Mouse (Mus musculus): ENCODE data around the gene Inpp5e. TPM values are rescaled to one million over a fixed set of nuclear protein-coding genes. Genes with fewer than 3 reads are reported as not detected.

Inpp5e gene
- 10 to 100 TPM; 22.0 to 22.6 TPM for total RNA-seq (2021)
- long read RNA-seq, experiment 1, full-length matches to known transcripts: 8 of 14 reads
- long read RNA-seq, experiment 1, partial matches to known transcripts: 0 of 14 reads
- long read RNA-seq, experiment 1, other reads (novel, unspliced or antisense): 6 of 14 reads
- long read RNA-seq, experiment 2, full-length matches to known transcripts: 12 of 23 reads
- long read RNA-seq, experiment 2, partial matches to known transcripts: 2 of 23 reads
- long read RNA-seq, experiment 2, other reads (novel, unspliced or antisense): 9 of 23 reads

DNA sequence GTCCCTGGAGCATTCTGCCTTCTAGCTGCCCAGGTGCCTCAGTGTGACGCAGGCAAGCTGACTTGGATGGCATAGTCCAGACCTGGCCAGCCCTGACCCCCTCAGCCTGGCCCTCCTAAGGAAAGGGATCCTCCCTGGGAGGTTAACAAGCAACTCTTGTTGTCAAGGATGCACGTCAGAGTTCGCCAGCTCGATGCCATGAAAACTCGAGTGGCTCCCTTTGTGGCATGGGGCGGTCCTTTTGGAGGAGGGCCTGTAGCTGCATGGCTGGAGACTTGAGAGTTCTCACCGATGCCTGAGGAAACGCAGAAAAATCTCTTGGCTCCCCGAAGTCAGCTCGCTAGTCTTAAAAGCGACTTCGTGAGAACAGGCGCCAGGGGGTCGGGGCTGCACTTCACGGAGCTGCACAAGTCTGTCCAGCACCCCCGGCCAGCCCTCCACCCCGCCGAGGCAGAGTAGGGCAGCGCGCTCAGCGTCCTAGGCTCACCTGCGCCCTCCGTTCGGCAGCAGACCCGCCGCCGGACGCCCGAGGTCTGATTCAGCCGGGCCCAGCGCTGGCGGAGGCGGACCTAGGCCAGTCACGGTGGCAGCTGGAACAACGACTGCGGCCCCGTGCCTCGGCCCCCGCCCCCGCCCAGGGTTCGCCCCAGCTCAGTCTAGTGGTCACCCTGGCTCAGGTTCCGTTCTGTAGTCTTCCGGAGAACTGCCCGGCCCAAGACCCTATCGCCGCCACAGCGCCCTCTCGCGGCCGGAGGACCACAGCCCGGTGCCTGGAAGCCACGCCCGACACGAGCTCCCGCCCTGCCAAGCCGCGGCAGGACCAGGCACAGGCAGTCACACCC, at the start of gene Inpp5e:
Gene Inpp5e, minus strand, starts transcription at position 689 of the 842 bp plus-strand sequence.
- DNase-seq (ENCODE audit: low spot score in 2 of 2): peak; percentile 96 to 97

GRCm38 (mm10) chr2:26458402-26459124, 49.6 kb upstream of the Inpp5e start:
- no peak for DNase-seq (ENCODE audit: low spot score in 2 of 2)

GRCm38 (mm10) chr2:26449121-26450060, 40.4 kb upstream of the Inpp5e start:
- DNase-seq (ENCODE audit: low spot score in 2 of 2): peak; percentile 77 to 84

- no peak for DNase-seq (ENCODE audit: low spot score in 2 of 2)
These were observed 38.4 kb upstream of the Inpp5e start for GRCm38 (mm10) chr2:26447451-26447850.

DNA sequence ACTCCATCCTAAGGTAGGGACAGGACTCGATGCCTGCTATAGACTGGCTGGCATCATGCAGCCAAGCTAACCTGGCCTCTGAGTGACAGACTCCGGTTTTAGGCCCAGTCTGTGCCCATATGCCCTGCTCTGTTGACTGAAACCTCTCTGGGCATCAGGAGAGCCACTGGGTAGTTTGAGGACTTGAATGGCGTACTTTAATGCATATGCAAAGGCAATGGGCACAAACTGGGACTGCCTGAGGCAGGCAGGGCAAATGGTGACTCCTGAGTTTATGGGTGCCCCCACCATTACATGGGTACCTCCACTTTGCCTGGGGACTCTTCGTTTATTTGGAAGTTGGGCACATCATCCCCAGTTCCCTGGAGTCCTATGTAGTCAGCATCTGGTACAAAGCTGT, 37.7 kb upstream of the Inpp5e start:
- DNase-seq (ENCODE audit: low spot score in 2 of 2): no peak

- DNase-seq (ENCODE audit: low spot score in 2 of 2): peak; percentile 95 to 98
These were observed 36.9 kb upstream of the Inpp5e start for GRCm38 (mm10) chr2:26445666-26446445.

GRCm38 (mm10) chr2:26444946-26445665, 36.1 kb upstream of the Inpp5e start, which contains the start of gene Sec16a:
TSS of gene Sec16a (minus strand) at chr2:26445216.
- peak; percentile 98 to 100 for DNase-seq (ENCODE audit: low spot score in 2 of 2)

DNA sequence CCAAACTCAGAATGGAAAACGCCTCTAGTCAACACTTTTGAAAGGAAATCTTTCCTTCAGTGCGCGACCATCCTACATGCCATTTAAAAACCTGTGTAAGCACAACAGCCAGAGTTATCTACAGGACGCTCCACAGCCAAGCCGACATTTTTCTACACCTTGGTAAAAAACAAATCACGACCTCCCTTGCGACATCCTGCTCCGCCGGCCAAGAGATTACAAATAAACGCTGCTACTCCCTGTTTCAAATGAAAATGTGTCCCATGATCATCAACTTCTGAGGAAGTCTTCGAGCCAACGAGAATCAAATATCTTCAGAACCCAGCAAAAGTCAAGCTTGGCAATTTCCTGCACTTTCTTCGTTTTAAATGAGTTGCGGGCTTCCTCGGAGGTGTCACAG, 35.4 kb upstream of the Inpp5e start:
- no peak for DNase-seq (ENCODE audit: low spot score in 2 of 2)

- DNase-seq (ENCODE audit: low spot score in 2 of 2): no peak
These were observed 34.9 kb upstream of the Inpp5e start for GRCm38 (mm10) chr2:26443876-26444275.

- no peak for DNase-seq (ENCODE audit: low spot score in 2 of 2)
These were observed 33.8 kb upstream of the Inpp5e start for GRCm38 (mm10) chr2:26442843-26443242.

DNA sequence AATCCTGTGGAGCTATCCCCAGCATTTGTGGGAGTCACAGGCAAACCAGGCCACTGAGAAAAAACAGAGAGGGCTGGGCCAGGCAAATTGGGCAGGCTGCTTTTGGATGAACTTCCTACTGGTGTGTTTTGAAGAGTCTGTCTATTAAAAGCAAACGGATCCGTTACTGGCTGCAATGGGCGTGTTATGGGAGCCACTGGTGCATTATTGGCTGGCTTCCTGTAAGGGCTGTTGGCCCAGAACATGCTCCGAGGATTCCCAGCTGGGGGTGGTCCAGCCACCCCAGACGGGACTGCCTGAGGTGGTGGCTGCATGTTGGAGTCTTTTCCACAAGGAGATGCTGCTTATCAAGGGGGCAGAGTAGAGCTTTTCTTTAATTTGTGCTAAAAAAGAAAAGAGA, 32.7 kb upstream of the Inpp5e start:
- no peak for DNase-seq (ENCODE audit: low spot score in 2 of 2)

- DNase-seq (ENCODE audit: low spot score in 2 of 2): no peak
These were observed 32.3 kb upstream of the Inpp5e start for GRCm38 (mm10) chr2:26441261-26441660.

DNA sequence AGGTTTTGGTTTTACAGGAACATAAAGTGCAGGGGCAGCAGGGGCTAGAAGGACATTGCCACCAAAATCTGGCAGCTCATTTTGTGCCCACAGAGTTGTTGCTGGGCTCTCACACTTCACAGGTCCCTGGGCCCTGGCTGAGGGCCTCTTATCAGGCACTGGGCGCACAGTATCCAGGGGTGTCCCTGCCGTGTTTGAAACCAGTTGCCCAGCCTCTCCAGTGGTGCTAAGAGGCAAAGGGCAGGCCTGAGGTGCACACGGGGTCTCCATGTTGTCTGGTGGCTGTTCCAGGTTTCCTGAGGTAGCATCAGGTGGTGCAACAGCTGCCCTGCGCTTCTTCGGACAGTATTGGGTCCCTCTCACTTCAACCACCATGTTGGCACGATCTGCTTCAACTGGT, 30.7 kb upstream of the Inpp5e start:
- DNase-seq (ENCODE audit: low spot score in 2 of 2): no peak

- no peak for DNase-seq (ENCODE audit: low spot score in 2 of 2)
These were observed 29.4 kb upstream of the Inpp5e start for GRCm38 (mm10) chr2:26438373-26438772.

- no peak for DNase-seq (ENCODE audit: low spot score in 2 of 2)
These were observed 28.2 kb upstream of the Inpp5e start for GRCm38 (mm10) chr2:26437221-26437620.

GRCm38 (mm10) chr2:26434791-26435572, 26.0 kb upstream of the Inpp5e start:
- DNase-seq (ENCODE audit: low spot score in 2 of 2): no peak

DNA sequence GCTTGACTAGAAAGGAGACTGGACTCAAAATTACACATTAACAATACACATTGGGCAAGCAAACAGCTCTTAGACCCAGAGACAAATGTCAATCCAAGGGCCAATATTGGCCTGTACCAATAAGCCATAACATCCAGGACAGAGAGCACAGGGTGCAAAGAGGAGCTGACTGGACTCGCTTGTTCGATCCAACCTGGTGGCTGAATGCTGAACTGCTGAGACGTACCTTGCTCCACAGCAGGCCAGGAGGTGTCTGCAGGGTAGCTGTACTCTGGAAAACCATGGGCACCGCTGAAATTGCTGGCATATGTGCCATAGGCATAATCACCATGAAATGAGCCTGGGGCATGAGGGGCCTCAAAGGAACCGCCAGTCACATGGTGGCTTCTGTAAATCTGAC, 20.8 kb upstream of the Inpp5e start:
- DNase-seq (ENCODE audit: low spot score in 2 of 2): no peak

DNA sequence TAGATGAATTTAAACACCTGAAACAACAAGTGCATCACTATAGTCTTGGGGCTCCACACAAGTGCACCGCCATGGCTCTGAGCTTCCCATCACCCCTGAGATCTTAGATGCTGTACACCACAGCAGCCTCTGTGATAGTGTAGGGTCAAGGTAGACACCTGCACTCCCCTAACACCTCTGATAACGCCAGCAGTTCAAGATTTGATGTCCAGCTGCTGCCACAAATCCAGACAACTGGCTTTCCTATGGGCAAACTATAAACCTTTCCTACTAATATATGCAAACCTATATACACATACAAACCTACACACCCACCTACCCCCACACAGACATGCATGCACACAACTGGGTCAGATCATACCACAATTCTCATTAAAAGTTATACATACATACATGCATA, 15.5 kb upstream of the Inpp5e start:
- no peak for DNase-seq (ENCODE audit: low spot score in 2 of 2)
